Mouse (Mus musculus): ENCODE measurements around the gene Chsy1. TPM values are rescaled to one million over a fixed set of nuclear protein-coding genes. Genes with fewer than 3 reads are reported as not detected.
A peak's percentile ranks its signal among the peaks of the same experiment; 100 is the strongest.

The Chsy1 gene
- polyA plus RNA-seq, 1 experiment from 2014 or later = 29.0 TPM

GRCm38 (mm10) chr7:66217531-66218094 is 108.3 kb downstream of the Chsy1 start:
- 73% methylated on average over 7 of the region's 7 CpGs for WGBS
- H3K4me1 ChIP-seq (ENCODE audit: insufficient read depth) = peaks cover 17% of the 10 kb centered on the region
- H3K4me3 ChIP-seq (ENCODE audit: low read depth, low read length) = no peak overlapping the region
- no peak for TF ChIP-seq CTCF (IDR thresholded peaks at IDR 0.05; ENCODE audit: low read depth)
- ATAC-seq (ENCODE audit: insufficient read depth) (peak; percentile 13; the same call in 1 of the 2 replicates), DNase-seq (peak; percentile 27)
- H3K27me3 ChIP-seq (ENCODE audit: insufficient read depth, low read length) = no peaks in the 10 kb centered on the region
- peak overlapping the region; percentile 95 for H3K27ac ChIP-seq (ENCODE audit: low read depth)
- H3K36me3 ChIP-seq (ENCODE audit: insufficient read depth) = no peaks in the 10 kb centered on the region
- H3K4me2 ChIP-seq = no peak overlapping the region
- no peak overlapping the region for H3K9ac ChIP-seq
- no peaks in the 10 kb centered on the region for H3K9me3 ChIP-seq (ENCODE audit: low read depth, low read length)

DNA sequence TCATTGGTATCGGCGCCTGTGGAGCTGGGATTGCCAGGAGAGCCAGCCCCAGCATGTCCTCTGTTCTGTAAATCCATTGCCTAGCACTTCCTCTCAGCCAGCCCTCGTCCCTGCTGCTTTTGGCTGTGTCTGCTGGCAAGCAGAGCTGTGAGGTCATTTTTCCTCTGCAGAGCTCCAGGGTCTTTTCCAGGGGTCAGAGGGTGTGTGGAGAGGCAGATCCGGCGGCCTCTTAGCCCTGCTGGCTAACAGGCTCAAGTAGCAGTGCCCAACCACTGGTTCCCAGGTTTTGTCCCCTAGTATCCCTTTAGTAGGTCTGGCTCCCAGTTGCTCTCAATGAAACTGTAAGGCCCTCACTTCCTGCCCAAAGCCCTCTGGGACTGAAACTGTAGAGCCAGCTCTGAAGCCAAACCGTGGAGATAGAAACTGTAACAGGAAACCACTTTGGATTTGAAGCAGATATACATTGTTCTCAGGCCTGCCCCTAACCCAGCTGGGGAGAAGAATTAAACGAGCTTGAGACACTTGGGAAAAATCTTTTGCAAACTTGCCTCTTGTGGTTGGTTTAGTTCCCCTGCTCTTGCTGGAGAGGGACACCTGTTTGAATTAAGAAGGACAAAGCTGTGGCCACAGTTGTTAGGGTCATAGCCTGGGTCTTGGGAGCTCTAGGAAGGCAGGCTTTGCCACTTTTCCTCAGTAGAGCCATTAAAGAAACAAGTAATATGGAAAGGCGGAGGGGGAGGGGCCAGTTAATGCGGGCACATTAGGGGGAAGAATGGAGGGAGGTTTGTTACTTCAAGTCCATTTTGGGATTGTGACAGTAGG is 109.1 kb downstream of the Chsy1 start:
- H3K4me2 ChIP-seq = no peak overlapping the region
- no peak overlapping the region for H3K9ac ChIP-seq

DNA sequence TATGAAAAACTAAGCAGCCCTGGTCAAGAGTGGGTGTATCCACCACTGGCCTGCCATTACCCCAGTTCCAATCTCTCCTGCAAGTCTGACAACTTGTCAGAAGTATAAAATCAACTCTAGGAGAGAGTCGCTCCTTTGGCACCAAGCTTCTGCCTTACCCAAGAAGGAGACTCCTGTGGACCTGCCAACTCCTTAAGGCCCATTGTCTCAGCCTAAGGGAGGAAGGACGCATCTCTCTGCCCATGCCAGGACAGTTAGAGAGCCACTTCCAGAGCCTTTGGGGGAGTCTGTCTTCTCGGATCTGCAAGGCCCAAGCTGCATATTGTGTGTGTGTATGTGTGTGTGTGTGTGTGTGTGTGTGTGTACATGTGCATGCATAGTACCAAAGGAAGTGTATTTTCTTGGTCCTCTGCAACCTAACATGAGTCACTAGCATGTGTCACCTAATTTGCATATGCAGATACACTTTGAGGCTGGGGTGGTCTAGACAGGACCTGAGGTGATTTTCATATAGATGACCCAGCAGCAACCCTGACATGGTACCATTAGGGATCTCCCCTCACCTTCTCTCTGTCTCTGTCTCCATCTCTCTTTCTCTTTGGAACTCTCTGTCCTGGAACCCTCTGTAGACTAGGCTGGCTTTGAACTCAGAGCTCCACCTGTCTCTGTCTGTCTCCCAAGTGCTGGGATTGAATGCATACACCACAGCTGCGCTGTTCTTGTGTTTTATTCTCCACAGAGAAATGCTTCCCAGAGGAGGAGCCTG is 109.9 kb downstream of the Chsy1 start:
- no peak for TF ChIP-seq CTCF (IDR thresholded peaks at IDR 0.05; ENCODE audit: low read depth)
- DNase-seq (no peak), ATAC-seq (ENCODE audit: insufficient read depth) (no peak)
- no peaks in the 10 kb centered on the region for H3K9me3 ChIP-seq (ENCODE audit: low read depth, low read length)
- H3K4me3 ChIP-seq (ENCODE audit: low read depth, low read length) = no peak overlapping the region
- no peak overlapping the region for H3K9ac ChIP-seq
- H3K4me2 ChIP-seq = no peak overlapping the region
- 78% methylated on average over 4 of the region's 4 CpGs for WGBS
- H3K27ac ChIP-seq (ENCODE audit: low read depth) = peak overlapping the region; percentile 95; the same call in 1 of the 2 replicates
- no peaks in the 10 kb centered on the region for H3K27me3 ChIP-seq (ENCODE audit: insufficient read depth, low read length)
- peaks cover 20% of the 10 kb centered on the region for H3K4me1 ChIP-seq (ENCODE audit: insufficient read depth)
- H3K36me3 ChIP-seq (ENCODE audit: insufficient read depth) = no peaks in the 10 kb centered on the region

More for the DNA sequence above, 109.1 kb downstream of the Chsy1 start:
- ATAC-seq (ENCODE audit: insufficient read depth) (peak; percentile 83), DNase-seq (peak; percentile 81)
- Histone ChIP-seq H3K4me3 (ENCODE audit: low read depth, low read length) (no peak overlapping the region), H3K27ac (ENCODE audit: low read depth) (peak overlapping the region; percentile 95), H3K4me1 (ENCODE audit: insufficient read depth) (peaks cover 20% of the 10 kb centered on the region), H3K9me3 (ENCODE audit: low read depth, low read length) (no peaks in the 10 kb centered on the region), H3K36me3 (ENCODE audit: insufficient read depth) (no peaks in the 10 kb centered on the region), H3K27me3 (ENCODE audit: insufficient read depth, low read length) (no peaks in the 10 kb centered on the region)
- no peak for TF ChIP-seq CTCF (IDR thresholded peaks at IDR 0.05; ENCODE audit: low read depth)
- 22% methylated on average over 9 of the region's 9 CpGs for whole genome bisulfite sequencing

DNA sequence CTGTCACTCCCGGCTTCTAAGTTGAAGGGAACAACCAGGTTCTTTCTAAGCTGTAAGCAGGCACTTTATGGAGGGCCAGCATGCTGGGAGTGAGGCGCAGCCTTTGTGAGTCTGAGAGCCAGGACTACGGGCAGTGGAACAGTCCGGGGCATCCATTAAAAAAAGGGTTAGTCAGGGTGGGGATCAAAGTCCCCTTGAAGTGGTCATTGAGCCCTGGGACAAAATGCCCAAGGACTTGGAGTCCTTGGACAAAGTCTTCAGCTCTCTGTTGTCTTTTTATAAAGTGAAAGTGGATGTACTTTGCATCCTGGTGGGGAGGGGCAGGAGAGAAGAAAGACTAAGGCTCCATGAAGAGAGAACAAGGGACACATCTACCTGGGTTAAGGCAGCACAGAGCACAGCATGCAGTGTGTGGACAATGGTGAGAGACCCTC is 110.5 kb downstream of the Chsy1 start:
- no peak for ATAC-seq (ENCODE audit: insufficient read depth)
- no peak overlapping the region for H3K4me3 ChIP-seq (ENCODE audit: low read depth, low read length)
- no peak overlapping the region for H3K4me2 ChIP-seq
- H3K27me3 ChIP-seq (ENCODE audit: insufficient read depth, low read length) = no peaks in the 10 kb centered on the region
- no peak overlapping the region for H3K9ac ChIP-seq
- no peaks in the 10 kb centered on the region for H3K36me3 ChIP-seq (ENCODE audit: insufficient read depth)
- DNase-seq = no peak
- WGBS = 77% methylated on average over 4 of the region's 4 CpGs
- H3K4me1 ChIP-seq (ENCODE audit: insufficient read depth) = peaks cover 20% of the 10 kb centered on the region
- TF ChIP-seq CTCF (IDR thresholded peaks at IDR 0.05; ENCODE audit: low read depth) = no peak
- H3K9me3 ChIP-seq (ENCODE audit: low read depth, low read length) = no peaks in the 10 kb centered on the region
- H3K27ac ChIP-seq (ENCODE audit: low read depth) = no peak overlapping the region

- Histone ChIP-seq H3K4me3 (ENCODE audit: low read depth, low read length) (no peak overlapping the region), H3K36me3 (ENCODE audit: insufficient read depth) (no peaks in the 10 kb centered on the region), H3K4me1 (ENCODE audit: insufficient read depth) (peaks cover 15% of the 10 kb centered on the region), H3K27me3 (ENCODE audit: insufficient read depth, low read length) (no peaks in the 10 kb centered on the region), H3K9me3 (ENCODE audit: low read depth, low read length) (no peaks in the 10 kb centered on the region), H3K4me2 (no peak overlapping the region), H3K9ac (no peak overlapping the region), H3K27ac (ENCODE audit: low read depth) (peak overlapping the region; percentile 69)
- ATAC-seq (ENCODE audit: insufficient read depth) (no peak), DNase-seq (peak; percentile 55)
- no peak for TF ChIP-seq CTCF (IDR thresholded peaks at IDR 0.05; ENCODE audit: low read depth)
- WGBS = 25% methylated on average over 8 of the region's 8 CpGs
Measured at GRCm38 (mm10) chr7:66222621-66223091, 113.3 kb downstream of the Chsy1 start.

Other genes starting within 250 kb of the Chsy1 start
- 8.9 and 9.2 TPM in 2 replicates for gene Pcsk6, start 247.8 kb upstream of the Chsy1 start, polyA plus RNA-seq (2014; fragmentation: Nextera tagmentation; extraction: Ambion mirVana)
- not detected in 2 replicates for gene Gm45213, start 65.9 kb upstream of the Chsy1 start, polyA plus RNA-seq (2014; fragmentation: Nextera tagmentation; extraction: Ambion mirVana)
- 196 and 200 TPM in 2 replicates for gene Snrpa1, start 50.5 kb upstream of the Chsy1 start, polyA plus RNA-seq (2014; fragmentation: Nextera tagmentation; extraction: Ambion mirVana)
- 95.3 and 102 TPM in 2 replicates for gene Selenos, start 29.9 kb upstream of the Chsy1 start, polyA plus RNA-seq (2014; fragmentation: Nextera tagmentation; extraction: Ambion mirVana)